ENCODE assay signal across 24 mouse cellular contexts in genomic region chr6:88708401-88709278, GRCm38 (mm10). TPM values are rescaled to one million over a fixed set of nuclear protein-coding genes. Genes with fewer than 3 reads are reported as not detected.
DNase-seq lines count a peak whose midpoint lies in the region; ATAC-seq and TF ChIP-seq lines count a peak whose summit lies in the region.
"Had no signal": no experiment of that assay in that cellular context is flagged by ENCODE, and none has a peak within 500 bp of the region (broad histone marks: within the 10 kb centered on the region; RNA-seq: fewer than 3 reads in every experiment).

No protein-coding gene starts in this region.

- TF ChIP-seq CTCF in kidney, adult 2 months (conservative IDR thresholded peaks at IDR 0.05; ENCODE audit: insufficient read depth, insufficient read length, low read depth, low read length): no peak

- DNase-seq in heart, adult 11 months: peak; percentile 71
- no peak for DNase-seq in heart, postnatal 25 days (ENCODE audit: low spot score)
- peak; percentile 53 for DNase-seq in c-Kit-positive CD71-positive TER-119-negative erythroid progenitor cells, embryonic 14.5 days (ENCODE audit: low read depth)
- no peak for DNase-seq in liver, embryonic 11.5 days (ENCODE audit: low spot score)
- no peak for DNase-seq in kidney, adult 2 months
- no peak for DNase-seq in limb, embryonic 10.5 days (ENCODE audit: low spot score)
- DNase-seq: adrenal gland, postnatal 36 days; cerebellum, adult 9-10 months; gastrocnemius, postnatal 10 days; heart, postnatal 10 days; kidney, postnatal 4 days; midbrain, embryonic 14.5 days; thymus, postnatal 4 days had no signal

- no peak overlapping the region for H3K4me2 ChIP-seq in liver, embryonic 11.5 days
- H3K4me2 ChIP-seq in intestine, embryonic 15.5 days (replicated peaks): no peak overlapping the region
- H3K4me2 ChIP-seq: embryonic facial prominence, embryonic 13.5 days; hindbrain, embryonic 13.5 days; kidney, embryonic 15.5 days; limb, embryonic 15.5 days; neural tube, embryonic 13.5 days had no signal

- intact Hi-C loops in heart, postnatal 25 days (cut with DNase I): no loop called here

- H3K36me3 ChIP-seq in liver, embryonic 11.5 days (ENCODE audit: control insufficient read depth, insufficient read depth, low read length): no peaks in the 10 kb centered on the region
- no peaks in the 10 kb centered on the region for H3K36me3 ChIP-seq in kidney, adult 2 months (ENCODE audit: control insufficient read depth, insufficient read depth, low read length)
- H3K36me3 ChIP-seq in limb, embryonic 10.5 days: no peaks in the 10 kb centered on the region
- H3K36me3 ChIP-seq in intestine, embryonic 15.5 days: no peaks in the 10 kb centered on the region
- H3K36me3 ChIP-seq: embryonic facial prominence, embryonic 13.5 days; heart, embryonic 10.5 days; hindbrain, embryonic 13.5 days; kidney, embryonic 15.5 days; limb, embryonic 15.5 days; neural tube, embryonic 13.5 days had no signal

- TF ChIP-seq POLR2A in kidney, adult 2 months (IDR thresholded peaks at IDR 0.05; ENCODE audit: low read depth, low read length): no peak

- no peak overlapping the region for H3K4me3 ChIP-seq in liver, embryonic 11.5 days (ENCODE audit: low read depth, low read length)
- H3K4me3 ChIP-seq in kidney, adult 2 months (ENCODE audit: insufficient read depth, low read depth, low read length): no peak overlapping the region
- no peak overlapping the region for H3K4me3 ChIP-seq in limb, embryonic 10.5 days
- H3K4me3 ChIP-seq in intestine, embryonic 15.5 days (replicated peaks): no peak overlapping the region
- H3K4me3 ChIP-seq: embryonic facial prominence, embryonic 13.5 days; heart, embryonic 10.5 days; hindbrain, embryonic 13.5 days; kidney, embryonic 15.5 days; limb, embryonic 15.5 days; neural tube, embryonic 13.5 days had no signal

- 0 out of 2 replicates have a peak overlapping the region, but pooled peaks have one; percentile 35 for H3K9ac ChIP-seq in liver, embryonic 11.5 days (ENCODE audit: low read depth, low read length)
- H3K9ac ChIP-seq in intestine, embryonic 15.5 days: no peak overlapping the region
- H3K9ac ChIP-seq: embryonic facial prominence, embryonic 13.5 days; hindbrain, embryonic 13.5 days; kidney, embryonic 15.5 days; limb, embryonic 15.5 days; neural tube, embryonic 13.5 days had no signal

- H3K4me1 ChIP-seq in liver, embryonic 11.5 days (replicated peaks; ENCODE audit: control insufficient read depth, insufficient read depth, low read length): peaks cover 9% of the 10 kb centered on the region
- no peaks in the 10 kb centered on the region for H3K4me1 ChIP-seq in kidney, adult 2 months (ENCODE audit: control insufficient read depth, insufficient read depth, low read length)
- H3K4me1 ChIP-seq in limb, embryonic 10.5 days: no peaks in the 10 kb centered on the region
- no peaks in the 10 kb centered on the region for H3K4me1 ChIP-seq in intestine, embryonic 15.5 days (replicated peaks)
- H3K4me1 ChIP-seq: hindbrain, embryonic 13.5 days; kidney, embryonic 15.5 days; limb, embryonic 15.5 days; neural tube, embryonic 13.5 days had no signal

- H3K9me3 ChIP-seq in liver, embryonic 11.5 days (ENCODE audit: control insufficient read depth, low read length): no peaks in the 10 kb centered on the region
- no peaks in the 10 kb centered on the region for H3K9me3 ChIP-seq in limb, embryonic 10.5 days (replicated peaks)
- H3K9me3 ChIP-seq in intestine, embryonic 15.5 days: no peaks in the 10 kb centered on the region
- H3K9me3 ChIP-seq: embryonic facial prominence, embryonic 13.5 days; heart, embryonic 10.5 days; hindbrain, embryonic 13.5 days; kidney, embryonic 15.5 days; limb, embryonic 15.5 days; neural tube, embryonic 13.5 days had no signal

- ATAC-seq in liver, embryonic 11.5 days (replicated peaks; ENCODE audit: low FRiP score): peak; percentile 83
- ATAC-seq in megakaryocyte, adult 5-6 weeks (ENCODE audit: poor library complexity, severe bottlenecking): peak; percentile 27; the same call in 1 of the 2 replicates
- no peak for ATAC-seq in intestine, embryonic 15.5 days
- ATAC-seq: CD4-positive, CD25-positive, alpha-beta regulatory T cell, adult 4 months; inflammation-experienced regulatory T-cells, adult 6 months; lung, postnatal 0 days had no signal

- H3K27me3 ChIP-seq in liver, embryonic 11.5 days (replicated peaks; ENCODE audit: control insufficient read depth, insufficient read depth, low read length): 0 out of 2 replicates have a peak, but pooled peaks cover 2% of the 10 kb centered on the region
- no peaks in the 10 kb centered on the region for H3K27me3 ChIP-seq in kidney, adult 2 months (replicated peaks; ENCODE audit: control insufficient read depth, insufficient read depth, low read length)
- H3K27me3 ChIP-seq in limb, embryonic 10.5 days (ENCODE audit: low read depth, poor library complexity, severe bottlenecking): no peaks in the 10 kb centered on the region
- no peaks in the 10 kb centered on the region for H3K27me3 ChIP-seq in intestine, embryonic 15.5 days (replicated peaks)
- H3K27me3 ChIP-seq: embryonic facial prominence, embryonic 13.5 days; kidney, embryonic 15.5 days; limb, embryonic 15.5 days; neural tube, embryonic 13.5 days had no signal

- H3K27ac ChIP-seq in liver, embryonic 11.5 days (ENCODE audit: low read depth, low read length): peak overlapping the region; percentile 65; the same call in 1 of the 2 replicates
- H3K27ac ChIP-seq in kidney, adult 2 months (ENCODE audit: insufficient read depth, low read depth, low read length): no peak overlapping the region
- no peak overlapping the region for H3K27ac ChIP-seq in limb, embryonic 10.5 days
- no peak overlapping the region for H3K27ac ChIP-seq in intestine, embryonic 15.5 days
- H3K27ac ChIP-seq: embryonic facial prominence, embryonic 13.5 days; heart, embryonic 10.5 days; hindbrain, embryonic 13.5 days; kidney, embryonic 15.5 days; limb, embryonic 15.5 days; neural tube, embryonic 13.5 days had no signal

- 44% methylated on average over 8 of the region's 8 CpGs for WGBS in liver, embryonic 11.5 days
- WGBS in kidney, adult 2 months: 72% methylated on average over 8 of the region's 8 CpGs
- 83% methylated on average over 8 of the region's 8 CpGs for WGBS in limb, embryonic 10.5 days
- WGBS in intestine, embryonic 15.5 days: 67% methylated on average over 8 of the region's 8 CpGs

RNA-seq across cellular contexts. Expression of gene Mgll, which starts 15.6 kb away (rescaled TPM):
- total RNA-seq in heart, postnatal 25 days (2021): 100 to 1,000 TPM; 115 to 127 TPM
- polyA plus RNA-seq in liver, embryonic 11.5 days (2014; fragmentation: Nextera tagmentation; extraction: Ambion mirVana): 17.3 and 22.2 TPM in 2 replicates
- 4.2 and 4.7 TPM in 2 replicates for total RNA-seq in megakaryocyte, adult 5-6 weeks (2015)
- total RNA-seq in megakaryocyte, adult 5-6 weeks (2017): 3.0 and 3.7 TPM in 2 replicates
- polyA plus RNA-seq in kidney, adult 2 months (2012; rRNA removed): 152 and 159 TPM in 2 replicates
- polyA plus RNA-seq in limb, embryonic 10.5 days (2016; fragmentation: Nextera tagmentation; extraction: Ambion mirVana): 1.6 and 3.3 TPM in 2 replicates
- polyA plus RNA-seq in intestine, embryonic 15.5 days (2015; fragmentation: Nextera tagmentation; extraction: Ambion mirVana): 71.6 and 75.9 TPM in 2 replicates

Comparison
In these comparisons a context has a peak if more than half of its experiments do, and no peak if none do; other contexts are left out.
1. DNase-seq: peak in heart, adult 11 months (single experiment) and c-Kit-positive CD71-positive TER-119-negative erythroid progenitor cells, embryonic 14.5 days (single experiment); none in heart, postnatal 25 days (single experiment), liver, embryonic 11.5 days (single experiment), kidney, adult 2 months (single experiment) and limb, embryonic 10.5 days (single experiment).